Mouse (Mus musculus): ENCODE data around the gene Slc16a3. TPM values are rescaled to one million over a fixed set of nuclear protein-coding genes. Genes with fewer than 3 reads are reported as not detected.

Slc16a3 gene
- polyA plus RNA-seq, 1 experiment from 2014 or later = 131 TPM

Other genes with a start within 250 kb of the Slc16a3 start
- gene Cenpx, start 234.7 kb upstream of the Slc16a3 start, polyA plus RNA-seq (2016; fragmentation: Nextera tagmentation; extraction: Ambion mirVana) = 119 and 124 TPM in 2 replicates
- 56.8 and 58.9 TPM in 2 replicates for gene Lrrc45, start 234.6 kb upstream of the Slc16a3 start, polyA plus RNA-seq (2016; fragmentation: Nextera tagmentation; extraction: Ambion mirVana)
- 27.2 and 31.2 TPM in 2 replicates for gene Rac3, start 227.0 kb upstream of the Slc16a3 start, polyA plus RNA-seq (2016; fragmentation: Nextera tagmentation; extraction: Ambion mirVana)
- 12.8 and 16.0 TPM in 2 replicates for gene Dcxr, start 221.2 kb upstream of the Slc16a3 start, polyA plus RNA-seq (2016; fragmentation: Nextera tagmentation; extraction: Ambion mirVana)
- 2.6 and 2.9 TPM in 2 replicates for gene Cbr2, start 216.4 kb upstream of the Slc16a3 start, polyA plus RNA-seq (2016; fragmentation: Nextera tagmentation; extraction: Ambion mirVana)
- 10.5 and 11.6 TPM in 2 replicates for gene Hmga1b, start 185.7 kb upstream of the Slc16a3 start, polyA plus RNA-seq (2016; fragmentation: Nextera tagmentation; extraction: Ambion mirVana)
- 40.0 and 42.1 TPM in 2 replicates for gene Rfng, start 164.3 kb upstream of the Slc16a3 start, polyA plus RNA-seq (2016; fragmentation: Nextera tagmentation; extraction: Ambion mirVana)
- 265 and 272 TPM in 2 replicates for gene Gps1, start 164.2 kb upstream of the Slc16a3 start, polyA plus RNA-seq (2016; fragmentation: Nextera tagmentation; extraction: Ambion mirVana)
- 96.6 and 101 TPM in 2 replicates for gene Dus1l, start 152.1 kb upstream of the Slc16a3 start, polyA plus RNA-seq (2016; fragmentation: Nextera tagmentation; extraction: Ambion mirVana)
- gene Fasn, start 123.9 kb upstream of the Slc16a3 start, polyA plus RNA-seq (2016; fragmentation: Nextera tagmentation; extraction: Ambion mirVana) = 121 and 132 TPM in 2 replicates
- 6.5 and 6.8 TPM in 2 replicates for gene Ccdc57, start 15.6 kb upstream of the Slc16a3 start, polyA plus RNA-seq (2016; fragmentation: Nextera tagmentation; extraction: Ambion mirVana)
- 129 and 133 TPM in 2 replicates for gene Csnk1d, start 42.9 kb downstream of the Slc16a3 start, polyA plus RNA-seq (2016; fragmentation: Nextera tagmentation; extraction: Ambion mirVana)
- gene Cd7, start 90.9 kb downstream of the Slc16a3 start, polyA plus RNA-seq (2016; fragmentation: Nextera tagmentation; extraction: Ambion mirVana) = not detected in 2 replicates
- gene Sectm1b, start 115.1 kb downstream of the Slc16a3 start, polyA plus RNA-seq (2016; fragmentation: Nextera tagmentation; extraction: Ambion mirVana) = not detected in 2 replicates
- not detected in 2 replicates for gene Sectm1a, start 132.7 kb downstream of the Slc16a3 start, polyA plus RNA-seq (2016; fragmentation: Nextera tagmentation; extraction: Ambion mirVana)
- not detected in 2 replicates for gene Tex19.2, start 170.2 kb downstream of the Slc16a3 start, polyA plus RNA-seq (2016; fragmentation: Nextera tagmentation; extraction: Ambion mirVana)
- 0.11 TPM in 1 of 2 replicates, not detected in the other for gene Tex19.1, start 197.7 kb downstream of the Slc16a3 start, polyA plus RNA-seq (2016; fragmentation: Nextera tagmentation; extraction: Ambion mirVana)
- gene Uts2r, start 211.8 kb downstream of the Slc16a3 start, polyA plus RNA-seq (2016; fragmentation: Nextera tagmentation; extraction: Ambion mirVana) = 0.09 TPM in 1 of 2 replicates, not detected in the other